Mouse (Mus musculus): ENCODE measurements around the gene Med13l.
"Not testable (repeated sequence)": the region's sequence is repeated elsewhere in the genome, so short reads cannot be mapped to it uniquely, and the experiment has no call there.

The Med13l gene

GRCm38 (mm10) chr5:118632346-118632745 lies 71.9 kb downstream of the Med13l start:
- no peak for DNase-seq (ENCODE audit: low spot score)

- DNase-seq (ENCODE audit: low spot score): no peak
Observed at GRCm38 (mm10) chr5:118633106-118633505, 72.6 kb downstream of the Med13l start.

GRCm38 (mm10) chr5:118635476-118636187 lies 75.2 kb downstream of the Med13l start:
- DNase-seq (ENCODE audit: low spot score): no peak

- DNase-seq (ENCODE audit: low spot score): no peak
Observed at GRCm38 (mm10) chr5:118636399-118637369, 76.2 kb downstream of the Med13l start.

- DNase-seq (ENCODE audit: low spot score): no peak
Observed at GRCm38 (mm10) chr5:118637931-118638330, 77.5 kb downstream of the Med13l start.

GRCm38 (mm10) chr5:118638534-118639109 lies 78.1 kb downstream of the Med13l start:
- DNase-seq (ENCODE audit: low spot score): peak; percentile 17

- no peak for DNase-seq (ENCODE audit: low spot score)
Observed at GRCm38 (mm10) chr5:118639117-118639707, 78.7 kb downstream of the Med13l start.

- DNase-seq (ENCODE audit: low spot score): no peak
Observed at GRCm38 (mm10) chr5:118644041-118644440, 83.6 kb downstream of the Med13l start.

- no peak for DNase-seq (ENCODE audit: low spot score)
Observed at GRCm38 (mm10) chr5:118644511-118644910, 84.0 kb downstream of the Med13l start.

GRCm38 (mm10) chr5:118645196-118645805 lies 84.8 kb downstream of the Med13l start:
- DNase-seq (ENCODE audit: low spot score): no peak

- no peak for DNase-seq (ENCODE audit: low spot score)
Observed at GRCm38 (mm10) chr5:118646897-118647296, 86.4 kb downstream of the Med13l start.

- no peak for DNase-seq (ENCODE audit: low spot score)
Observed at GRCm38 (mm10) chr5:118647384-118647783, 86.9 kb downstream of the Med13l start.

GRCm38 (mm10) chr5:118649215-118650006 lies 88.9 kb downstream of the Med13l start:
- no peak for DNase-seq (ENCODE audit: low spot score)

- DNase-seq (ENCODE audit: low spot score): no peak
Observed at GRCm38 (mm10) chr5:118650007-118650548, 89.6 kb downstream of the Med13l start.

- peak; percentile 35 for DNase-seq (ENCODE audit: low spot score)
Observed at GRCm38 (mm10) chr5:118650746-118651145, 90.3 kb downstream of the Med13l start.

GRCm38 (mm10) chr5:118652611-118653010 lies 92.1 kb downstream of the Med13l start:
- DNase-seq (ENCODE audit: low spot score): no peak

- DNase-seq (ENCODE audit: low spot score): not testable (repeated sequence)
Observed at GRCm38 (mm10) chr5:118653119-118653518, 92.6 kb downstream of the Med13l start.

GRCm38 (mm10) chr5:118654599-118654998 lies 94.1 kb downstream of the Med13l start:
- DNase-seq (ENCODE audit: low spot score): no peak

- peak; percentile 31 for DNase-seq (ENCODE audit: low spot score)
Observed at GRCm38 (mm10) chr5:118655025-118655424, 94.5 kb downstream of the Med13l start.

- DNase-seq (ENCODE audit: low spot score): no peak
Observed at GRCm38 (mm10) chr5:118655428-118655827, 94.9 kb downstream of the Med13l start.

- DNase-seq (ENCODE audit: low spot score): no peak
Observed at GRCm38 (mm10) chr5:118655966-118656365, 95.5 kb downstream of the Med13l start.

Measured in MN1 (cell line).